Mouse (Mus musculus) MEL (cell line): Measurements from ENCODE around the gene Smok3b.

Experiments
- CTCF ChIP-seq, 3 experiments: IDR thresholded peaks in 2 of 3; conservative IDR thresholded peaks in 1 of 3; 2 replicates each; pipeline ENCODE4 v1.5.1; 2011 to 2012; ENCODE audit warnings: low read length in 3 of 3, low read depth in 2 of 3, mild to moderate bottlenecking in 2 of 3, improper control_type of control experiment in 1 of 3, inconsistent platforms in 1 of 3, mixed read lengths in 1 of 3, moderate library complexity in 1 of 3; ENCODE audit not compliant: control insufficient read depth in 1 of 3, insufficient read depth in 1 of 3, poor library complexity in 1 of 3, severe bottlenecking in 1 of 3
- EP300 ChIP-seq, 2 experiments: IDR thresholded peaks; 2 replicates each; pipeline ENCODE4 v1.6.1; 2011; ENCODE audit warnings: improper control_type of control experiment in 2 of 2, low read length in 2 of 2, low read depth in 1 of 2, mild to moderate bottlenecking in 1 of 2
- JUND ChIP-seq: IDR thresholded peaks from 2 replicates; pipeline ENCODE4 v1.6.1; 2011; ENCODE audit warnings: low read depth, mild to moderate bottlenecking, improper control_type of control experiment, low read length
- MXI1 ChIP-seq: IDR thresholded peaks from 2 replicates; pipeline ENCODE4 v1.6.1; 2011; ENCODE audit warnings: mild to moderate bottlenecking, low read depth, low read length, improper control_type of control experiment
- RCOR1 ChIP-seq: IDR thresholded peaks from 2 replicates; pipeline ENCODE4 v1.6.1; 2012; ENCODE audit warnings: low read depth, mild to moderate bottlenecking, inconsistent platforms, low read length, improper control_type of control experiment
- TAL1 ChIP-seq: IDR thresholded peaks from 2 replicates; pipeline ENCODE4 v1.6.1; 2012; ENCODE audit warnings: mild to moderate bottlenecking, inconsistent platforms, low read length, moderate library complexity, mixed read lengths
- USF2 ChIP-seq, 2 experiments: IDR thresholded peaks; 2 replicates each; pipeline ENCODE4 v1.6.1; 2011 to 2012; ENCODE audit warnings: improper control_type of control experiment in 2 of 2, low read length in 2 of 2, borderline replicate concordance in 1 of 2, inconsistent platforms in 1 of 2, low read depth in 1 of 2, mild to moderate bottlenecking in 1 of 2; ENCODE audit not compliant: insufficient read depth in 1 of 2

GRCm38 (mm10) chr5:138090271-138090670 is 69.0 kb downstream of the Smok3b start:
- TF ChIP-seq TAL1 (no peak), CTCF (IDR thresholded peaks at IDR 0.05 in 2 of 3, conservative IDR thresholded peaks at IDR 0.05 in 1 of 3; ENCODE audit: control insufficient read depth in 1 of 3, insufficient read depth in 1 of 3, low read depth in 2 of 3, low read length in 3 of 3, poor library complexity in 1 of 3, severe bottlenecking in 1 of 3) (peak in 2 of 3 experiments; percentile 30 to 50; a peak in 4 of 6 replicates), JUND (no peak), RCOR1 (no peak), MXI1 (no peak), EP300 (IDR thresholded peaks at IDR 0.05; ENCODE audit: low read depth in 1 of 2, low read length in 2 of 2) (no peak), USF2 (IDR thresholded peaks at IDR 0.05; ENCODE audit: borderline replicate concordance in 1 of 2, insufficient read depth in 1 of 2, low read depth in 1 of 2, low read length in 2 of 2) (no peak)
